Mouse (Mus musculus) limb, embryonic 14.5 days (tissue): ENCODE measurements at regions not wholly inside any gene's neighbourhood (a gene's known extent, or its start where the extent isn't known, plus 50 kb on each side); places are given as distances from the start of the nearest gene placed in this dataset.

Source experiments
- ATAC-seq: fragments of 200-750 bp; cut with Nextera tagmentation; 2 replicates; pipeline ENCODE4 v1.8.0; 2017; ENCODE audit warnings: low read depth, moderate number of reproducible peaks, moderate TSS enrichment; ENCODE audit not compliant: low FRiP score
- DNase-seq: peaks from one replicate; pipeline ENCODE4 v3.0.0-alpha.2; 2015; ENCODE audit warnings: low spot score
- H3K27ac ChIP-seq: fragments of 300-500 bp; sonication (generic); replicated peaks from 2 replicates; pipeline ENCODE4 v1.5.1; 2014; ENCODE audit warnings: low read depth, mild to moderate bottlenecking, low read length, moderate library complexity, mixed read lengths
- H3K27me3 ChIP-seq: fragments of 300-500 bp; sonication (generic); 2 replicates; pipeline ENCODE4 v1.6.1; 2014; ENCODE audit warnings: low read length, mixed read lengths; ENCODE audit not compliant: control insufficient read depth, insufficient read depth
- H3K36me3 ChIP-seq: fragments of 300-500 bp; sonication (generic); 2 replicates; pipeline ENCODE4 v1.6.1; 2014; ENCODE audit warnings: mild to moderate bottlenecking, low read length, moderate library complexity, mixed read lengths; ENCODE audit not compliant: control insufficient read depth, insufficient read depth
- H3K4me1 ChIP-seq: fragments of 300-500 bp; sonication (generic); 2 replicates; pipeline ENCODE4 v1.6.1; 2014; ENCODE audit warnings: antibody characterized with exemption, low read length, mixed read lengths; ENCODE audit not compliant: control insufficient read depth, insufficient read depth
- H3K4me2 ChIP-seq: fragments of 300-500 bp; sonication (generic); replicated peaks from 2 replicates; pipeline ENCODE4 v1.6.1; 2014; ENCODE audit warnings: low read depth, mild to moderate bottlenecking, low read length, moderate library complexity; ENCODE audit not compliant: severe bottlenecking
- H3K4me3 ChIP-seq: fragments of 300-500 bp; sonication (generic); replicated peaks from 2 replicates; pipeline ENCODE4 v1.5.1; 2014; ENCODE audit warnings: low read length
- H3K9ac ChIP-seq: fragments of 300-500 bp; sonication (generic); 2 replicates; pipeline ENCODE4 v1.6.1; 2014; ENCODE audit warnings: mild to moderate bottlenecking, low read depth, low read length, moderate library complexity; ENCODE audit not compliant: severe bottlenecking
- H3K9me3 ChIP-seq: fragments of 300-500 bp; sonication (generic); 2 replicates; pipeline ENCODE4 v1.6.1; 2016; ENCODE audit warnings: low read length; ENCODE audit not compliant: control insufficient read depth
- POLR2A ChIP-seq: fragments of 200-500 bp; IDR thresholded peaks from 2 replicates; pipeline ENCODE4 v1.8.0; 2012; ENCODE audit warnings: inconsistent platforms, mild to moderate bottlenecking, moderate library complexity, borderline replicate concordance; ENCODE audit not compliant: insufficient read depth, insufficient read length; ENCODE audit errors: extremely low read depth
- WGBS: fragments of 180-500 bp; shearing (Covaris S2); extraction: QIAGEN DNeasy Blood & Tissue Kit; methylation state at CpG from one replicate; pipeline ENCODE4 v1.1.7; 2014; 5-methylcytosine and 5-hydroxymethylcytosine counted together

DNA sequence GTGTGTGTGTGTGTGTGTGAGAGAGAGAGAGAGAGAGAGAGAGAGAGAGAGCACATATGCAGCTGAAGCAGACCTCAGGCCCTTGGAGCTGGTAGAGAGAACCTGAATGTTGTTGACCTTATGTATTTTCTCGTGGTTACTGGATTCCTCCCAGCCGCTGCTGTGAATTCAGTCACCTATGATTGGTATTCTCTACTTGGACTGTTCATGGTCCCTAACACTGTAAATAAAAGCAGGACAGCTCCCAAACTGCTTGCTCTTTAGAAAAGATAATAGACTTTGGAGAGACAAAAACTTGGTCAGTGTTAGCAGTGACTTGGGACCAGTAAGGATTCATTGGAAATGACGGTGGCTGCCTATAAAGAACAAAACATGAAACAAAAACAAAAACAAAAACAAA, 126.9 kb upstream of the Mpdz start:
- Histone ChIP-seq H3K27me3 (no peaks in the 10 kb centered on the region), H3K4me1 (peaks cover 37% of the 10 kb centered on the region), H3K9ac (no peak overlapping the region), H3K27ac (no peak overlapping the region), H3K9me3 (no peaks in the 10 kb centered on the region), H3K36me3 (no peaks in the 10 kb centered on the region), H3K4me2 (no peak overlapping the region), H3K4me3 (no peak overlapping the region)
- WGBS = 68% methylated on average over 3 of the region's 3 CpGs
- ATAC-seq (no peak), DNase-seq (no peak)
- TF ChIP-seq POLR2A = no peak

DNA sequence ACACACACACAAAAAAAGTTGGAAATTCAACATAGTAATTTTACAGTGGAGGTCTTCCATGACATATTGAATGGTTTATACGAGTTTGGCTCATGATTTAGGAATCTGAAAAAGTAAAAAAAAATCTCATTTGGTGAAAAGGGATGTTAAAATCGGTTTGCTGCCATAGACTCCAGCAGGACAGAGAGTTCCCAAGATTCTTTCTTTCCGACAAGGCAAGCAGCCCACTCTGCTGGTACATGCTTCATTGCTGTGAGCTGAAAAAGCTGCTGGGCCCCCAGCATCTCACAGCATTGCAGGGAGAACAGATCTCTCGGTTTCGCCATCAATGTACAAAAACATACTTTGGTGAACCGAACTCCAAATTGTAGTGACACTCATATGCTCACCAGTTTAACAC, 125.8 kb upstream of the Mpdz start:
- WGBS = 64% methylated on average over 6 of the region's 6 CpGs
- peaks cover 44% of the 10 kb centered on the region for H3K4me1 ChIP-seq
- DNase-seq (no peak), ATAC-seq (no peak)
- H3K27me3 ChIP-seq = no peaks in the 10 kb centered on the region
- H3K4me3 ChIP-seq = no peak overlapping the region
- no peak overlapping the region for H3K9ac ChIP-seq
- no peak overlapping the region for H3K27ac ChIP-seq
- H3K4me2 ChIP-seq = no peak overlapping the region
- no peaks in the 10 kb centered on the region for H3K9me3 ChIP-seq
- TF ChIP-seq POLR2A = no peak
- no peaks in the 10 kb centered on the region for H3K36me3 ChIP-seq

DNA sequence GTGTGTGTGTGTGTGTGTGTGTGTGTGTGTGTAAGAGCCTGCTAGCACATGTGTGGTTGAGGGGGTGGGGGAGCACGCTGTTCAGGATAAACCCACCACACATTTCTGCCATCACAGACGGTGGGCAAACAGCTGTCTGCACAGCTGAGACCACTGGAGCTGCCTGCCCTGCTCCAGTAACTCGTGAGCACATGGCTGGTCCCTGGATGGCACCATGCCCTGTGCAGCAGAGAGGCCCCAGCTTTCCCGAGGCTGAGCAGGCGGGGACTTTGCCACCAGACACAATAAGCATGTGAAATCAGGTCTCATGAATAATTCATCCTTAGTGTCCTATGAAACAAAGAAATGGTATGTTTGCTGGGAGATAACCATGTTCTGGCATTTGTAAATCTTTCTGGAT, 125.3 kb upstream of the Mpdz start:
- peaks cover 49% of the 10 kb centered on the region for H3K4me1 ChIP-seq
- no peak overlapping the region for H3K4me3 ChIP-seq
- no peak overlapping the region for H3K9ac ChIP-seq
- 38% methylated on average over 5 of the region's 5 CpGs for WGBS
- TF ChIP-seq POLR2A = no peak
- no peaks in the 10 kb centered on the region for H3K27me3 ChIP-seq
- H3K36me3 ChIP-seq = no peaks in the 10 kb centered on the region
- ATAC-seq (peak; percentile 28; the same call in 1 of the 2 replicates), DNase-seq (peak; percentile 42)
- H3K4me2 ChIP-seq = no peak overlapping the region
- H3K9me3 ChIP-seq = no peaks in the 10 kb centered on the region
- H3K27ac ChIP-seq = 0 out of 2 replicates have a peak overlapping the region, but pooled peaks have one; percentile 3

DNA sequence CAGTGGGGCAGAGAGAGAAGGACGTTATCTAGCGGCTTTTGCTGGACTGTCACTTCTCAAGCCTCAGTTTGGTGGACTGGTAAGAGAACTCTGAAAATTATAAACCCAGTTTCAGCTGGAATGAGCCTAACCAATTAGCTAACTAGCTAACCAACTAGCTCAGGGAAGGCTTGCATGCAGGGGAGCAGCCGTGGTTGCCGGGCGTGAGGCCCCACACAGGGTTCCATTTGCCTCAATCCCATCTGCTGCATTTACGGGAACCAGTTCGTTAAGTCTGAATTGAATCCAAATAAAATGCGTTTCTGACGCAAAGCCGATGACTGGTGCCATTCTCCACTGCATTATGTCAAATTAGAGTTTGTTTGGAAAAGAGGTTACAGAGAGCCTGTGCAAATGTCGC, 123.9 kb upstream of the Mpdz start:
- Histone ChIP-seq H3K4me2 (peak overlapping the region; percentile 1; the same call in 1 of the 2 replicates), H3K9ac (no peak overlapping the region), H3K27me3 (no peaks in the 10 kb centered on the region), H3K4me1 (peaks cover 54% of the 10 kb centered on the region), H3K9me3 (no peaks in the 10 kb centered on the region), H3K27ac (no peak overlapping the region), H3K4me3 (no peak overlapping the region), H3K36me3 (no peaks in the 10 kb centered on the region)
- TF ChIP-seq POLR2A = no peak
- WGBS = 44% methylated on average over 11 of the region's 11 CpGs
- no peak for DNase-seq
- no peak for ATAC-seq

DNA sequence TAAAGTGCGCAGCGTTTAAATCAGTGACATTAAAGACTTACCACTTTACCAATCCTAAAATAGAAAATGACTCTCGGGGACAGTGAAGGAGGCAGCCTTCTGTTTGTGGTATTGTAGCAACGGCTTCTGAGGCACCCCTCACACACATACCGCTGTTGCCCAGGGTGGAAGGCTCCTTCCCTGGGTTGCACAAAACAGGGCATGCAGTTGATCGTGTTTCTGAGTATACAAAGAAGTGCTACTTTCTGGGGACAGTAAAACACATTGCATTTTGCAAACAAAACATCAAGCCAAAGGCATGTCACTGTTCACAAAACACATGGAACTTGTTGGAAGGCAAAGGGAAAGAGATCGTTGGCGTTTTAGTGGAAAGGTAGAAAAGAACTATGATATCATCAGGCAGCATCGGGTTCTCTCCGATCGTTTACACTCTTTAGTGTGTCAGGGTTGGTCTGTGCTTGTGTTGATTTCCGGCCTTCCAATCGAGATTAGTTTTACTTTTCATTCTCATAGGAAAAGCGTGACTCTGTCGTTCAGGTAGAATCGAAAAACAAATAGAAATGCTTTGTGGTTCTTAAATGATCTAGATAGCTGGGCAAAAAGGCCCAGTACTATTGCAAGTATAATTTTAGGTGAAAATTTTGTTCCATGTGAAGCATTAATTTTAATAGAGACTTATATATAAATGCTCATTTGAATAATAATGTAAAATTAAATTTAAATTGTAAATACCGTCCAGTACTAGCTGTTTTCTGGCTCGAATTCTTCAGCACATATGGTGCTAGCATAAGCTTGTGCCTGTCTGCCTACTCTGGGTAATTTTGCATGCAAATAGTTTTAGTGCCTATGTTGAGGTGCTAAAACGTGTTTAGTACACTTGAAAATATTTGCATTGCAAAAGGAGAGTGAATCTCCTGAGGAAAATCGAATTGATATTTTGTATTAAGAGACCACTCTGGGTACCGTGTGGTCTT, 123.1 kb upstream of the Mpdz start:
- Histone ChIP-seq H3K27me3 (no peaks in the 10 kb centered on the region), H3K4me2 (no peak overlapping the region), H3K4me1 (peaks cover 61% of the 10 kb centered on the region), H3K36me3 (no peaks in the 10 kb centered on the region), H3K9ac (no peak overlapping the region), H3K27ac (0 out of 2 replicates have a peak overlapping the region, but pooled peaks have one; percentile 26), H3K9me3 (no peaks in the 10 kb centered on the region), H3K4me3 (no peak overlapping the region)
- no peak for TF ChIP-seq POLR2A
- DNase-seq (no peak), ATAC-seq (no peak)
- 74% methylated on average over 21 of the region's 21 CpGs for WGBS
